Mouse (Mus musculus) retina, embryonic 14.5 days (tissue): Measurements from ENCODE around the gene Timp2.

Experiments
- DNase-seq: peaks from one replicate; pipeline ENCODE4 v3.0.0-alpha.2; 2015; ENCODE audit warnings: low spot score

The Timp2 gene

DNA sequence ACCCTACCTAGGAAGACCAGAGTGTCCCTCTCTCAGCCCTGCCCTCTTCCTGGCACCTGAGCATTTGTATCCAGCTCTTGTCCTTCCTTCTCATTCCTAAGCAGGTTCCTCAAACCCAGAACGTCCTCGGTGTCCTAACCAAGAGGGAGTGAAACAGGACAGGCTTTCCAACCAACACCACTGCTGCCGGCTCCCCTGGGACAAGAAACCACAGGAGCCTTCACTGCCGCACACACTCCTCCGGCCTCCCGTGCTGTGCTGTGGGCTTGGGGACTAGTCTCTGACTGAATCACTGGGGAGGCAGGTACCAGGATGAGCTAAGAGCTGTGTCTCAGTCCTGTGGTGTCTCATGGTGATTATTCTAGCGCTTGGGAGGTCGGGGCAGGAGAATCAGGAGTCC lies 14.1 kb upstream of the Timp2 start:
- DNase-seq = no peak

DNA sequence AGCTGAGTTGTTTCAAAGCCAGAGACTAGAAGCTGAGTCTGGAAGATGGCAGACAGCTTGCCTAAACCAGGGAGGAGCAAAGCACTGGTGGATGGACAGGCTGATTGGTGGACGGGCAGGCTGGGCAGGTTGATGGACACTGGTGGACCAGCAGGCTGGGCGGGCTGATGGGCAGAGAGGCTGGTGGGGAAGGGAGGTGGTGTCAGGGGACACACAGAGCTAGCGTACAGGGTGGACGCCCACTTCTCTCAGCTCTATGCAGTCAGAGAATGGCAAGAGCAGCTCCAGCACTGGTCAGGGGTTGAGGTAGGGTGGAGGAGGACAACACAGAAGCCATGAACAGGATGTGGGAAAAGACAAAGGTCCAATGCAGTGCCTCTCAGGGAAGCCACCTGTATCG lies 13.7 kb upstream of the Timp2 start:
- no peak for DNase-seq

DNA sequence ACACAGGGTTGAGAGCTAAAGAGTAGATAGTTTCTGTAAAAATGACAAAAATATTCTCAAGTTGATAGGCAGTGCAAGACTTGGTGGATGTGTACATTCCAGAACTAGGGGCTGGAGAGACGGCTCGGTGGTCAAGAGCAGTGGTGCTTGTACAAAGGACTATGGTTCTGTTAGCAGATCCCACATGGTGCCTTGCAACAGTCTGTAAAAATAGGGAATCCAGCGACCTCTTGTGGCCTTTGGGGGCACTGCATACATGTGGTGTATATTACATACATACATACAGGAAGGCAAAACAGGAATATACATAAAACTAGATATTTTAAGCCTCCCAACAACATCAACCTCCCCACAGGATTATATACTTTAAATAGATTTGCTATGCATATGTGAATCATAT lies 12.8 kb upstream of the Timp2 start:
- peak; percentile 30 for DNase-seq

DNA sequence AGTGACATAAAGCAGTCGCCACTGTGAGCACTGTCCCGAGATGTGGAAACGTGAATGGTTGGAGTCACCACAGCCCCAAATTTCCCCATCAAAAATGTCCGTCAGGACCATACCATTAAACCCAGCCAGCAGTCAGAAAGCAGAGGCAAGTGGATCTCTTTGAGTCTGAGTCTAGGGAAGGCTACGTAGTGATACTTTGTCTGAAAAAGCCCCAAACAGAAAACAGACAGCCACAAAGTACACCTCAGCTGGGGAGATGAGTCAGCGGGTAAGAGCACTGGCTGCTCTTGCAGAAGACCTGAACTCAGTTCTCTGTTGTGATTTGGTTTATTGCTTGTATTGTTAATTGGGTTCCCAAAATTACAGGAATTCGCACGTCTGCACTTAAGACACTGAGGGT lies 11.0 kb upstream of the Timp2 start:
- DNase-seq = no peak

DNA sequence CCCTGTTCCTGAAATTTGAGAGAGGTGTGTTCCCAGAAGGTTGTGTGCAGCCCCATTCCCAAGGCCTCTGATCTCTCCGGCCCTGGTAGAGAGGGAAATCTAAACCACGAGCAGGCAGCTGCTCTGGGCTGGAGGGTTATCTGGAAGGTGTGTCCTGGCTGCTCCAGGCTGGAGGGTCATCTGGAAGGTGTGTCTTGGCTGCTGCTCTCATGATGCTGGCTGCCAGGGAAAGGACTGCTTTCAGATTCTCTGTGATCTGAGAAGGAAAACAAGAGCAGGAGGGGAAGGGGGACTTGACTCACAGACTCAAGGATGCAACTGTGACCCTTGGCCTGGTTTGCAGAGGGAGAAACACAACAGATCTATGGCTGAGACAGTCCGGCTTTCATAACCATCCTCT lies 10.6 kb upstream of the Timp2 start:
- DNase-seq = no peak

DNA sequence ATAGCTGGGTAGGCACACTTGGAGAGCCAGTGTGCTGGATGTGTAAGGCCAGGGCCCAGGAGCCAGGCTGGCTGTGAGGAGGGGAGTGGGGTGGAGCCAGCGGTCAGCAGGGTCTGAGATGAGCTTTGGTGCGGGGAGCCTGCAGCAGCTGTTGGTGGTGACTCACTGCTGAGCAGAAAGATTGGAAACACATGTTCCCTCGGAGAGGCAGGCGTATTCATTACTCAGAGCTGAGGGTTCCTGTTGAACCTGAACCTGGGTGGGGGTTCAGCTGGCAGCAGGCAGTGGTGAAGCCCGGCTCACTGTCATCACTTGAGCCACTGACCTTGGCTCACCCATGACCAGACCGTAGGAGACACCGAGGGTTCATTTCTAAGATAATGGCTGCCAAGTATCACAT lies 9.6 kb upstream of the Timp2 start:
- no peak for DNase-seq

DNA sequence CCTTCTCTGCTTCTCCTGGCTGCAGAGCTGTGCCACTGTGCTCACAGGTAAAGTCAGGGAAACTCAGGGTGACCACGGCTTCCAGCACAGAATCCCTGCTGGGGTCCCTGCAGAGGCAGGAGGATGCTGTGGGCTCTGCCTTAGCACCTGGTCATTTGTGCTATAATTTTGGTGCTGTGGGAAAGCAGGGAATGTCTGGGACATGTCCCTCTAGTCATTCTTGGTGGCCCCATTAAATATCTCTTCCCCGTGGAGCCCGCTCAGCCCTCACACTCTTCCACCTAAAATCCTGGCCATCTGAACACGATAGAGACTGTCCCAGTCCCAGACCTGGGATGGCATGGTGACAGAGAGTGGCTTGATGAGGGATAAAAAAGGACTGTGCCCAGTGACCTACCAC lies 8.5 kb upstream of the Timp2 start:
- no peak for DNase-seq

DNA sequence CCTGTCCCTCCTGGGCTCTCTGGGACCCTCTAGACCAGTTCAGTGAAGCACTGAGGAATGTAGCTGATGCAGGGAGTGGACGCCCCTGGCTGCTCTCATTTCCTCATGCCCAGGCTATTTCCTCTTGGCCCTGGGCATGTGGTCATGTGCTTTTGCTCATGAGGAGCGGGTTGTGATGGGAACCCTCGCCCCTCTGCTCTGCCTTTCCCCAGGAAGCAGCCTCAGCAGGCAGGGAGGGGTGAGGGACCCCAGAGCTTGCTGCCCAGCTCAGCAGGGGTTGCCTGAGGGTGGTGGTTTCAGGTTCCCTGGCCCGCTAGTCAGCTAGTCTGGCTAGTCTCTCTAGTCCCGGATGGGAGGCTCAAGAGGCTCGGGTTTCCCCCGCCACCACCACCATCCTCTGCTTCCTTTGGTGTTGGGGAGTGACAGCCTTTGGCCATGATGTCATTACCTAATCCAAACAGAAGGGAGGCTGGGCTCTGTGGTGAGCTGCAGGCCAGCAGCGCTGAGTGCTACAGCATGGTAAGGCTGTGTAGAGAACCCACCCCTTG lies 7.5 kb upstream of the Timp2 start:
- peak; percentile 29 for DNase-seq

DNA sequence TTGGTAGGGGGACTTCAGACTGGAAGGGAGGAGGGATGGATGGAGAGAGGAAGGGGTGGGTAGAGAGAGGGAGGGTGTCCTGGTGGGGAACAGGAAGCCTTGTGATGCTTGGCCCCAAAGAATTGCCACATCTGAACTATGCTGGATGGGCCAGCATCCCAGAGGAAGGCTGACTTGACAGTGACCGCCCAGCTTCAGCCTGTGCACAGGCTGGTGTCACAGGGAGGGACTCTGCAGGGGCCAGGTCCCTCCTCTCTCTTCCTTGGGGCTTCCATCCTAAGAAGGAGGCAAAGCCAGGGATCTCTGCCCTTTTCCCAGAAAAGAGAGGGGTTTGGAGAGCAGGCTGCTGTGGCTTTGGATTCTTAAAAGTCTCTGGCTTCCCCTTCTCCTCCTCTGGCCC lies 7.0 kb upstream of the Timp2 start:
- DNase-seq = no peak

DNA sequence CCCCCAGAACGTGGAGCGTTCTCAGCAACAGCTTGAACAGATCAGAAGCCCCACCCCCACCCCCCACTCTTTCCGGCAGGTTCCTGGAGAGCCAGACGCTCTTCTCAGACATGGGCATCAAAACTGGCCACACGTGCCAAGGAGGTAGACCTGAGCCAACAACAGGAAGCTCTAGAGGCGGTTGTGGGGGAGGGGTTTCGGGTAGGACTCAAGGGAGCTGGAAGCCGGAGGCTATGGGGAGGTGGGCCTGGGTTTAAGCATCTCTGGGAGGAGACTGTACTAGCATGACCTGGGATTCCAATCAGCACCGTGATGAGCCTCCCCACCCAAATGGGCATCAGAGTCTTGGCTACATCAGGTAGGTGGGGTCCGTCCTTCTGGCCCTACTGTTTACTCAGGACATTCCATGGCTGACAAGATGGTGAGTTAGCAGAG lies 5.4 kb upstream of the Timp2 start:
- DNase-seq = no peak

DNA sequence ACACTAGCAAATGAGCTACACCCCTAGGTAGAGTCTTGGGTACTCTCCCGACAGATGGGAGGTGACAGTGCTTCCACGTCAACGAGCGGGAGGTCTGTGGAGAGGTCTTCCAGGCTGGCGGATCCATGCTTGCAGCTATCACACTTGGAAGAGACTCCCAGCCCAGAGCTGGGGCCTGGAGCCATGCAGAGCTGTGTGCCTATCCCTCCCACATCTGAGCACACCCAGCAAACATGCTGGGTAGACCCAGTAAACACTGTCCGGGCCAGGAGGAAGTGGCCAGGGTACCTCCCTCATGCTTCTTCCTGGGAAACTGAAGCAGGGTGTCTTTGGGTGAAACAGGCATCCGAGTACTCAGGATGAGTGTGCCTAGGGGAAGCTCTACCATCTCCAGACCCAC lies 5.0 kb upstream of the Timp2 start:
- no peak for DNase-seq

DNA sequence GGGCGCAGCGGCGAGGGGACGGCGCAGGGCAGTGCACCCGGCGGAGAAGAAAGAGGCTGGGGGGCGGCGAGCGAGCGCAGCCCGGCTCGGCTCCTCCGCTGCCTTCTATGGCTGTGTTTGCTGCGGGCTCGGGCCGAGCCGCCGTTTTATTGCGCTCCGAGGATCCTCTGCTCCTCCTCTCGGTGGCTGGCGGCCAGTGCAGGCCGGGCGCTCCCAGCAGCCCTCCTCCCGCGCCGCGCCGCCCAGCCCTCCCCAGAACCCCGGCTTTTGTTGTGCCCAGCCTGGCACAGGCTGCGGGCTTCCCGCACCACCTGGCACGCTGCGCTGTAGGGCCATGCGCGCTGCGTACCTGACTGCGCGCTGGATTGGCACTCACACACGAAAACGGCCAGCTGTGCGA lies 335 bp downstream of the Timp2 start:
- DNase-seq = peak; percentile 87

DNA sequence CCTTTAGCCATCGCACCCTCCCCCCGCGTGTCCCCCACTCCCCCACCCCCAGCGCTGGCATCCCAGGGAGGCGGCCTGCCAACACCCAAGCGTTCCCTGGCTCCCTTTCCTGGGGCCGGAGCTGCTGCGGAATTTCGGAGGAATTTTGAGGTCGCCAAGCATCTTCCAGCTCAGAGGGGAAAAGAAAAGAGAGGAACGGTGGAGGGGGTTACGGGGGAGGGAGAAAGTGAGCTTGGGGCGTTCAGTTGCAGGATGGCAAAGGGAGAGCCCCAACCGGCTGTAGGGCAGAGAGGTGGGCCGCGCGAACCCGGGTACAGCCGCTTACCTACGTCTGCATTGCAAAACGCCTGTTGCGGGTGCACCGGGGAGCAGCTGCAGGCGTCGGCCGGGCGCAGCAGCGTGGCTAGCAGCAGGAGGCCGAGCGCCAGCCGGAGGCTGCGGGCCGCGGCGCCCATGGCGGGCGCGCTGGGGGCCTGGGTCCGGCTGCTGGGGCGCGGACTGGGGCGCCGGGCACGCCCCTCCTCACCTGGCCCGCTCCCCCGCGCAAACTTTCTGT lies 826 bp downstream of the Timp2 start:
- DNase-seq = no peak

DNA sequence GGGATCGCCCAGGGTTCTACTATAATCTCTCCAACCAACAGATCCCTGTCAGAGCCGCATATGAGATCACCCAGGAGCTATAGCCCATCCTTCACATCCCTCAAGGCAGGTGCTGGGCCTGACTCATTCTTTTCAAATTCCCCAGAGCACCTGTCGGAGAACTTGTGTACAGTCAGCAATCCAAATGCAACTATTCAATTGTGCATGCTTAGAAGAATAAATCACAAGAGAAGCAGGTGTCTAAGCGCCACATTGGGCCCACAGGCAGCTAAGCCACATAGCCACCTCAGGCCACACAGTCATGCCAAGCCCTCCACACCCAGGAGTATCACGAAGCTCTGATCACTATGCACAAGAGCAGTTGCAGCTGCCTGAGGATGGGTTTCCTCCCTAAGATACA lies 6.0 kb downstream of the Timp2 start:
- no peak for DNase-seq

DNA sequence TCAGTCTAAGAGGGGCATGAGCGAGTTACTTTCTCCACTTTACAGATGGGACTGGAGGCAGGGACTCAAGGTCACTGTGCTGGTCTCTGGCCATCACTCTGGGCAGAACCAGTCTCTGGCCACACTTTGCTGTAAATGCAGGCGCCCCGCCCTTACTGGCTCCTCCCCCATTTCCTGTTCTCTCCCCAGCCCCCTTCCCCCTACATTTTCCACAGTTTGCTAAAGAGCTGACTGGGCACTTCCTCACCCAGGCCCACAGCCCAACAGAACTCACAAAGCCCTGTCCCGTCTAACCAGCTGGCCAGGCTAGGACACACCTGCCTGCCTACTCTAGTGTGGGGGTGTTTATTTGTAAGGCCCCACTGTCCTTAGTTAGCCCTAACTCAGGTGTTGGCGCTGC lies 6.7 kb downstream of the Timp2 start:
- no peak for DNase-seq

DNA sequence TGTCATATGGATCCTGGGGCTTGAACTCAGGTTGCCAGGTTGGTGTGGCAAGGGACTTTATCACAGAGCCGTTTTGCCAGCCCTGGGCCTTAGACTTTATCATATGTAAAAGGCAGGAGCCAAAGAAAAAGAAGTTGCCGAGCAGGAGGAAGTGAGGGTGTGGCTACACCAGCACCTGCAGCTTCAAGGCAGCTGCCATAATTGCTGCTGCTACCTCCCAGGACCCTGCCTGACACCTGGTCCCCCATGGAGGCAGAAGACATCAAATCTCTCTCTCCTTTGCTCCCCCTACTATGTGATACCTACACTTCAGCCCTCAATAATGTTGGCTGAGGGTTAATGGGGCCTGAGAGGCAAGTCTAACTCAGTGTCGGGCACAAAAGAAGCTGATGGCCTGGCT lies 7.1 kb downstream of the Timp2 start:
- no peak for DNase-seq

DNA sequence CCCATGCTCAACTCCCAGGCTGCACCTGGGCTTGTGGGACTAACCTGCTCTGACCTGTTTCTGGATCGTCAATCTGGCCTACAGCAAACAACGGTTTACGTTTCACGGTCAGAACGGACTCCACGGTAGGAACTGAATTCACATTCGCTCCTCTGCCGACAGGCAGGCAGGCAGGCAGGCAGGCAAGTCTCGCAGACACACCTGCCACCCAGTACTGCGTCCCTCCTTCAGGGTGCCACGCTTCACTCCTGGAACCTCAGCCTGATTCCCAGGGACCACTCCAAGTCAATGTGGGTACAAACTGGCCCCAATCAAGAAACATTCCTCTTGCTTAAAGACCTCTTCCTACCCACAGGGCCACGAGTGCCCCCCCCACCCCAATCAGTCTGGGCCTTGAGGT lies 7.6 kb downstream of the Timp2 start:
- DNase-seq = no peak

DNA sequence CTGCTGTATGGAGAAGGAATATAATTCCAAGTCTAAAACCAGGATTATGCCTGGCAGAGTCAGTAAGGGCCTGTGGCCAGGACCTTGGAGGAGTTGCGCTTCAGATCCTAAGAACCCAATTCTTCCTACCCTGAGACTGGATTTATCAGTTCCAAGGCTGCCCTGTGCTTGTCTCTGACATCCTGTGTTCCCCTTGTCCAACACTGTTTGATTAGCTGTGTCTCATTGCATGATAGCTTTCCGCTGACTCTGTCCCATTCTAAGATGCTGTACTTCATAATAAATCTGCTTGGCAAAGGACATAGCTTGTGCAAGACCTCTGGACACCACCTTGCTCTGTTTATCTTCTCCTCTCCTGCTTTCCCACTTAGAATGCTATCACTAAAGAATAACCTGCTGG lies 8.1 kb downstream of the Timp2 start:
- no peak for DNase-seq

DNA sequence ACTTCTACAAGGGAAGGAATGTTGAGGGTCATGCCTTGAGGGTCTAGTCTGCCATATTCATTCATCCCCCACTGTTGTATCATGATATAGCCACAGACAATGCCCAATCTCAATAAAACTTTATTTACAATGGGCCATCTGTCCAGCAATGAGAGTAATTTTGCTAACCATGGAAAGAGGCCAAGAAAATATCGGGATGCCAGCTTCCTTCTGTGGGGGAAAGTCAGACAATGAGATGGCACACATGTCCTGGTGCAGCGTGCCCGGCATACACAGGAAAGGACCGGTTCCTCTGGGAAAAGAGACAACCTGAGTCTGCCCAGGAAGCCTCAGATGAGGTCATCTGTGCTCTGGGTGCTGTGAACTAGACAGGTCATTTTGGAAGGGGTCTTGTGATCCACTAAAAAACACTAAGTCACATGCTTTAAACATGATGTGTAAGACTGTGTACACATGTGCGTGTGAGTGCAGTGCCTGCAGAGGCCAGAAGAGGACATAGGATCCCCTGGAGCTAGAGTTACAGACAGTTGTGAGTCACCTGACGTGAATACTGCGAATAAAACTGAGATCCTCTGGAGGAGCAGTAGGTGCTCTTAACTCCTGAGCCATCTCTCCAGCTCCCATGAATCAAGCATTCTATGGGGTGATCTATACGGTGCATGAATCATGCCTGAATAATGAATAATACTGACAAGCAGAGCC lies 9.0 kb downstream of the Timp2 start:
- DNase-seq = no peak

DNA sequence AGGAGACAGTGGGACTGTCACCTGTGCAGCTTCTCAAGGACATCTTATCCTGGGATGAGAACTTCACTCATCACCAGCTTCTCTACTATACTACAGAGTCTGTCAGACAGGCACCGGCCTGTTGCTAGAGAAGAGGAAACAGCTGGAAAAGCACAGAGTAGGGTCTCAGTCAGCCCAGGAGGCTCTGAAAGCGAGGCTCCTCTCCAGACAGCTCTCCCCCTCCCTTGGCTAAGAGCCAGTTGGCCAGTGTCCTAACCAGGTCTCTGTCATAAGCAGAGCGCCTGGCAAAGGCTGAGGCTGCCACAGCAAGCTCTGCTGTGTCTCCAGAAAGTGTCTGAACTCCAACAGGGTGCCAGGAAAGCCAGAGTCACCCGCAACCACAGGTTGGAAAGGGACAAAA lies 9.8 kb downstream of the Timp2 start:
- no peak for DNase-seq

DNA sequence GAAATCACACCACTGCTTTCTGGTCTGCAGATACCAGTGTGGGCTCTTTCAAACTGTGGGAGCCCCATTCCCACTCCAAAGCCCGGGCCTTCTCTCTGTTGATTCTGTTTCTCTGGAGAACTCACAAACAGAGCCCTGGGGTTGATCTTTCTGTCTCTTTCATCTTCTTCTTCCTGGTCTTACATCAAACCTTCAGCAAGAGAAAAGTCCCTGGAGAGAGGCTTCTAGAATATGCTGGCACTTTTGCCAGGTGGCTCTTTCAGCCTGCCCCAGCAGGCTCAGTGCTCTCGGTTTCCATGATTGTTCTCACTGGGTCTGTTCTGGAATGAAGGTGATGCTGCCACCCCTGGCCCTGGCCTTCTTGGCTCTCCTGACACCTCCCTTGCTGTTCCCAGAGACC lies 11.9 kb downstream of the Timp2 start:
- no peak for DNase-seq

DNA sequence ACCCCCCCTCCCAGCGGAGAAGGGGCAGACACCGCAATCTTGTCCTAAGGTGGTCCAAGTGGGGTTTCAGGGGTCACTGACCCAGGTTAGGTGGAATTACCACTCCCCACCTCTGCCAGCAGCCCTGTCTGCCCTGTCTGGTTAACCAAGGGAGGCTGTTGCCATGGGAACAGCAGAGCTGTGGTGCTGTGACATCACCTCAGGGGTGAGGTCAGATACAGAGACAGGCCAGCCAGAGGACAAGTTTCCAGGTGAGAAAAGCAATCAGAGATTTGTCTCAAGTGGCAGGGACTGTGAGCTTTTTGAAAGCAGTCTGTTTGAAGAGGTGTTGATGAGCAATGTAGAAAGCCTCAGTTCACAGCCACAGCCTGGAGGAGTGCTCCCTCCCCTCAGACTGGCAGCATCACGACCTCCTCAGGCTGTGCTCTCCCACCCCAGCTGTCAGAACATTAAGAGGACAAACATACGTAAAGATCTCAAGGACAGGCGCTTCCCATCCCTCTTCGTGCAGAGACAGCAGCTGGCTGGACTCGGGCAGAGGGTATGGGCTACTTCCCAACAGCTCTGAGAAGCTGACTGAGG lies 13.0 kb downstream of the Timp2 start, which contains the start of gene Cep295nl:
TSS of gene Cep295nl (minus strand) at position 101 of the 582 bp plus-strand sequence.
- DNase-seq = peak; percentile 56

DNA sequence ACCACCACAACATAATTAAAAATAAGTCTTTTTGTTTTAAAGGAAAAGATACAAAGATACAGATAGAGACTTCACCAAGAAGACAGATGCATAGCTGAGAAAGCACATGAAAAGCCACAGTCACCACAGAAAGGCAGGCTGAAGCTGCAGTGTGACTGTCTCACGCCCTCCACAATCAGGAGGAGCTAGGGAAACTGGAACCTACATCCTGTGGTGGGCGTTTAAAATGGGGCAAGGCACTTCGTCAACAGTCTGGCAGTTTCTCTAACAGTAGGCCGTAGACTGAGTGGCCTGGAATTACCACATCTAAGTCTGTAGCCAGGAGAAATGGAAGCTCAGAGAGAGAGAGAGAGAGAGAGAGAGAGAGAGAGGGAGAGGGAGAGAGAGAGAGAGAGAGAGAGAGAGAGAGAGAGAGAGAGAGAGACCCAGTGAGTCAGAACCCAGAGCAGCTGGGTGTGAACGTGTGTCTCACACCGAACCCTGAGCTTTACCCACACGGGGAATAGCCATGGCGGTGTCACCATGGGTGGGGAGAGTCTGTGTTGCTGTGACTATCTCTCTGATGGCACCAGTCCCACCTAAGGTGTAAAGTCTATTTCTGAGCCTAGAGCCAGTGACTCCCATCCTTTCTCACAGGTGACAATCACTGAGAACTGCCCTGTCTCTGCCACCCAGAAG lies 17.9 kb downstream of the Timp2 start:
- DNase-seq = no peak
